Mouse (Mus musculus): ENCODE data around the gene Gps2. TPM values are rescaled to one million over a fixed set of nuclear protein-coding genes. Genes with fewer than 3 reads are reported as not detected.

Gene Gps2
- total RNA-seq (2014; rRNA removed) (44.4 and 48.0 TPM in 2 replicates), polyA plus RNA-seq (2015; fragmentation: Nextera tagmentation; extraction: Ambion mirVana) (64.9 and 67.1 TPM in 2 replicates)

DNA sequence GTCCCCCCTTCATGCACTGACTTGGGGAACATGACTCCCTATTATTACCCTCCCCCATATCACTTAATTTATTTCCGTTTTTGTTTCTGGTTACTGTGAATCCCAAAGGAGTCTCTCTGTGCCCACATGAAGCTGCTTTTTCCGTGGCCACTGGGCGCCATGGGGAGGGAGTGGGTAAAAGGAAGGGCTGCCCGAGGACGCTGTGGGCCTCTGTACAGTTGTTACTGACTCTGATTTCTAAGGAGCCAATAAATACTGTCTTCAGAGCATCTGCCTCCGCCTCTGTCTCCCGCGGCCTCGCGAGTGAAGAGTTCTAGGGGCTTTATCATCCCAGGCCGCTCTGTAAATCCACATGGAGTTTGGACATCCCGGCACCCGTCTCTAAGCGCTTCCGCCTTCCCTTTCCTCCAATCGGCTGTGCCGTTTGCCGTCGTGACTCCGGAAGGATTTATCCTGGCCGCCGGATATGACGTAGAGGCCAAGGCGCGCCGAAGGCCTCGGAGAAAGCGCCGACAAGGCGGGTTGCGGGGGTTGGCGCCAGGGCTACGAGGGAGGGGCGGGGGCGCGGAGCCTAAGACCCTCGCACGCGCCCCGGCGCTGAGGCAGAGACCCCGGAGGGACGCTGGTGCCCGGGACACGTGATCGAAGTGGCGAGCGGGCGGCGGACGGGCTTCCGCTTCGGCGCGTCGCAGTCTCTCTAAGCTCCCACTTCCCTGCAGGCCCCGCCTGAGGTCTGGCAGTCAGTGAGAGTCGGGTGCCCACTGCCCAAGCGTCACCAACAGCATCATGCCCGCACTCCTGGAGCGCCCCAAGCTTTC lies at the start of gene Gps2:
Gene Gps2, plus strand, starts transcription at position 335 of the 818 bp plus-strand sequence.
- 2% methylated on average over 51 of the region's 61 CpGs for WGBS

GRCm38 (mm10) chr11:69864138-69864860 lies 49.4 kb upstream of the Gps2 start:
- Histone ChIP-seq H3K9ac (no peak overlapping the region), H3K27me3 (ENCODE audit: insufficient read depth, low read length) (no peaks in the 10 kb centered on the region), H3K4me1 (ENCODE audit: insufficient read depth) (no peaks in the 10 kb centered on the region), H3K4me3 (ENCODE audit: low read depth, low read length) (no peak overlapping the region), H3K4me2 (ENCODE audit: low read depth) (no peak overlapping the region), H3K27ac (ENCODE audit: low read depth, low read length) (no peak overlapping the region), H3K9me3 (ENCODE audit: low read length) (no peaks in the 10 kb centered on the region), H3K36me3 (ENCODE audit: insufficient read depth) (no peaks in the 10 kb centered on the region)
- DNase-seq (no peak), ATAC-seq (no peak)
- TF ChIP-seq CTCF (IDR thresholded peaks at IDR 0.05; ENCODE audit: low read depth) = no peak
- WGBS = 39% methylated on average over 8 of the region's 8 CpGs

More for the DNA sequence above, at the start of gene Gps2:
- peak within 1 kb of the TSS; percentile 86 for H3K9ac ChIP-seq
- DNase-seq (peak; percentile 97), ATAC-seq (peak; percentile 97)
- H3K4me3 ChIP-seq (ENCODE audit: low read depth, low read length) = peak within 1 kb of the TSS; percentile 72
- H3K36me3 ChIP-seq (ENCODE audit: insufficient read depth) = peaks cover 87% of the 10 kb centered on the region
- peak within 1 kb of the TSS; percentile 88 for H3K27ac ChIP-seq (ENCODE audit: low read depth, low read length)
- H3K4me2 ChIP-seq (ENCODE audit: low read depth) = peak within 1 kb of the TSS; percentile 99
- H3K27me3 ChIP-seq (ENCODE audit: insufficient read depth, low read length) = no peaks in the 10 kb centered on the region
- TF ChIP-seq CTCF (IDR thresholded peaks at IDR 0.05; ENCODE audit: low read depth) = no peak
- H3K4me1 ChIP-seq (ENCODE audit: insufficient read depth) = peaks cover 5% of the 10 kb centered on the region; the same call in 1 of the 2 replicates
- no peaks in the 10 kb centered on the region for H3K9me3 ChIP-seq (ENCODE audit: low read length)

- DNase-seq (no peak), ATAC-seq (no peak)
- Histone ChIP-seq H3K9me3 (ENCODE audit: low read length) (no peaks in the 10 kb centered on the region), H3K27me3 (ENCODE audit: insufficient read depth, low read length) (no peaks in the 10 kb centered on the region), H3K9ac (no peak overlapping the region), H3K4me1 (ENCODE audit: insufficient read depth) (no peaks in the 10 kb centered on the region), H3K4me3 (ENCODE audit: low read depth, low read length) (no peak overlapping the region), H3K36me3 (ENCODE audit: insufficient read depth) (no peaks in the 10 kb centered on the region), H3K27ac (ENCODE audit: low read depth, low read length) (no peak overlapping the region), H3K4me2 (ENCODE audit: low read depth) (no peak overlapping the region)
- WGBS = 77% methylated on average over 9 of the region's 9 CpGs
- TF ChIP-seq CTCF (IDR thresholded peaks at IDR 0.05; ENCODE audit: low read depth) = no peak
Measured at GRCm38 (mm10) chr11:69865561-69865960, 48.1 kb upstream of the Gps2 start.

GRCm38 (mm10) chr11:69867335-69867734 lies 46.4 kb upstream of the Gps2 start:
- H3K9ac ChIP-seq = no peak overlapping the region

GRCm38 (mm10) chr11:69870289-69871069 lies 43.2 kb upstream of the Gps2 start:
- H3K4me2 ChIP-seq (ENCODE audit: low read depth) = no peak overlapping the region
- H3K4me3 ChIP-seq (ENCODE audit: low read depth, low read length) = no peak overlapping the region
- WGBS = 93% methylated on average over 2 of the region's 2 CpGs
- H3K36me3 ChIP-seq (ENCODE audit: insufficient read depth) = no peaks in the 10 kb centered on the region
- H3K9ac ChIP-seq = no peak overlapping the region
- H3K4me1 ChIP-seq (ENCODE audit: insufficient read depth) = no peaks in the 10 kb centered on the region
- H3K27me3 ChIP-seq (ENCODE audit: insufficient read depth, low read length) = no peaks in the 10 kb centered on the region
- DNase-seq (no peak), ATAC-seq (no peak)
- no peaks in the 10 kb centered on the region for H3K9me3 ChIP-seq (ENCODE audit: low read length)
- no peak for TF ChIP-seq CTCF (IDR thresholded peaks at IDR 0.05; ENCODE audit: low read depth)
- no peak overlapping the region for H3K27ac ChIP-seq (ENCODE audit: low read depth, low read length)

More at GRCm38 (mm10) chr11:69867335-69867734, 46.4 kb upstream of the Gps2 start:
- Histone ChIP-seq H3K36me3 (ENCODE audit: insufficient read depth) (no peaks in the 10 kb centered on the region), H3K9me3 (ENCODE audit: low read length) (no peaks in the 10 kb centered on the region), H3K4me2 (ENCODE audit: low read depth) (no peak overlapping the region), H3K4me3 (ENCODE audit: low read depth, low read length) (no peak overlapping the region), H3K27ac (ENCODE audit: low read depth, low read length) (no peak overlapping the region), H3K27me3 (ENCODE audit: insufficient read depth, low read length) (no peaks in the 10 kb centered on the region), H3K4me1 (ENCODE audit: insufficient read depth) (no peaks in the 10 kb centered on the region)
- ATAC-seq (no peak), DNase-seq (no peak)
- TF ChIP-seq CTCF (IDR thresholded peaks at IDR 0.05; ENCODE audit: low read depth) = no peak
- WGBS = 66% methylated on average over 9 of the region's 9 CpGs

- H3K4me1 ChIP-seq (ENCODE audit: insufficient read depth) = no peaks in the 10 kb centered on the region
- no peak overlapping the region for H3K27ac ChIP-seq (ENCODE audit: low read depth, low read length)
- ATAC-seq = no peak
- H3K27me3 ChIP-seq (ENCODE audit: insufficient read depth, low read length) = no peaks in the 10 kb centered on the region
- no peak overlapping the region for H3K4me2 ChIP-seq (ENCODE audit: low read depth)
- no peaks in the 10 kb centered on the region for H3K36me3 ChIP-seq (ENCODE audit: insufficient read depth)
- no peak for TF ChIP-seq CTCF (IDR thresholded peaks at IDR 0.05; ENCODE audit: low read depth)
- WGBS = 86% methylated on average over 7 of the region's 7 CpGs
- DNase-seq = no peak
- no peak overlapping the region for H3K4me3 ChIP-seq (ENCODE audit: low read depth, low read length)
- H3K9me3 ChIP-seq (ENCODE audit: low read length) = no peaks in the 10 kb centered on the region
- no peak overlapping the region for H3K9ac ChIP-seq
Measured at GRCm38 (mm10) chr11:69871822-69872221, 41.9 kb upstream of the Gps2 start.

All from forebrain, postnatal 0 days (tissue).